Mouse (Mus musculus): ENCODE results near the gene Pcare. TPM values are rescaled to one million over a fixed set of nuclear protein-coding genes. Genes with fewer than 3 reads are reported as not detected.

Pcare gene
- polyA plus RNA-seq (2014; fragmentation: Nextera tagmentation; extraction: Ambion mirVana), result not detected in 2 replicates

DNA sequence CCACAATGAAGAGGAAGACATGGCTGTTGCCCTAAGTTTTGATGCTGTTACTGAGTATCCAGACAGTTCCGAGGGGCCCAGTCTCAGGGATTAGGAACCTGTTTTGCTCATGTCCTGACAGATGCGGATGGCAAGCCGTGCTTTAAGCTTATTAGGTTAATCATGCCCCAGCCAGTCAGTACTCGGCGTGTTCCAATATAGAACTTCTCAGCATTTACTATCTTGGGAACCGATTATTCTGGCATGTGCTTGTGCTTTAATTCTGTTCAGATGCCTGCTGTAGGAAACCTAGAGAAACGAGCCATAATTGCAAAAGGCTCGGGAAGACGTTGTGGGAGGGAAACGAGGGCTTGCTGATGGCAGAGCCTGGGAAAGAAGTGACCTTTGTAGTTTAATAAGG, at the start of gene Pcare:
Pcare (minus strand) TSS at position 64 of the 400 bp plus-strand sequence.
- Histone ChIP-seq H3K27me3 (ENCODE audit: control insufficient read depth, insufficient read depth, low read length) (no peaks in the 10 kb centered on the region), H3K4me2 (ENCODE audit: low read depth) (no peak within 1 kb of the TSS), H3K4me1 (ENCODE audit: control insufficient read depth, insufficient read depth, low read length) (no peaks in the 10 kb centered on the region), H3K4me3 (ENCODE audit: low read depth, low read length) (no peak within 1 kb of the TSS), H3K9me3 (ENCODE audit: control insufficient read depth, low read length) (no peaks in the 10 kb centered on the region), H3K9ac (ENCODE audit: low read length) (no peak within 1 kb of the TSS), H3K27ac (ENCODE audit: low read depth, low read length) (no peak within 1 kb of the TSS), H3K36me3 (ENCODE audit: control insufficient read depth, insufficient read depth, low read length) (no peaks in the 10 kb centered on the region)
- ATAC-seq (ENCODE audit: insufficient read depth, low FRiP score, low TSS enrichment), result no peak
- 89% methylated on average over 10 of the region's 10 CpGs for WGBS
- no peak for DNase-seq (ENCODE audit: low spot score)

DNA sequence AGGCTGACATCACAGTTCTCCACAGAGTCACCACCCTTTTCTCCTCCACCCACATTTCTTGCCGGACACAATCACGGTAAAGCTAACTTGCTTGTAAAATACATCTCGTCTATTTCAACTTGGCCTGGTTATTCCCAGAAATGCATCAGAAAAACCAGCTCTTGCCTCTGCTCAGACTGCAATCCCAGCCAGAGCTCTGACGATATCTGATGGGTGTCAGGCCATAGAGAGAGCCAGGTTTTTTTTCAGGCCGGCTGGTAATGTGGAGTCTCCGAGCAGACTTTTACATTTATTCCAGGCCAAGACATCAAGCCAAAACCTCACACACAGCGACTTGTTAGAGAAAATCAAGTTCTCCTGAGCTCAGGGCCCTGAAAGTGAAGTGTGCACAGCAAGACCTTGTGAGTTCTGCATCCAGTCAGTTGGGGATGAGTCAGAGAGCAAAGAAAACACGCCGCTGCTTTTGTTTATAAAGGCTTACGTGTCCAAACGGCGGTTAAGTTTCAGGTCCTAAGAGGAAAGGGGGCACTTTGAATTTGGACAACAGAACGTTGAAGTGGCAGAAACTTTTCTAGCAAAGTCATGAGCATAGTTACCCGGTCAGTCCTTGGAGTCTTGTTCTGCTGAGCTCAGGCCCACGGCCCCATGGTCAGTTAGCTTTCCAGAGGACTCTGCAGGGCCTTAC, 43.0 kb upstream of the Pcare start:
- Histone ChIP-seq H3K9ac (ENCODE audit: low read length) (no peak overlapping the region), H3K9me3 (ENCODE audit: control insufficient read depth, low read length) (no peaks in the 10 kb centered on the region), H3K27me3 (ENCODE audit: control insufficient read depth, insufficient read depth, low read length) (no peaks in the 10 kb centered on the region), H3K27ac (ENCODE audit: low read depth, low read length) (no peak overlapping the region), H3K4me1 (ENCODE audit: control insufficient read depth, insufficient read depth, low read length) (no peaks in the 10 kb centered on the region), H3K4me3 (ENCODE audit: low read depth, low read length) (no peak overlapping the region), H3K4me2 (ENCODE audit: low read depth) (no peak overlapping the region), H3K36me3 (ENCODE audit: control insufficient read depth, insufficient read depth, low read length) (no peaks in the 10 kb centered on the region)
- 87% methylated on average over 15 of the region's 15 CpGs for WGBS
- ATAC-seq (ENCODE audit: insufficient read depth, low FRiP score, low TSS enrichment) (no peak), DNase-seq (ENCODE audit: low spot score) (no peak)

DNA sequence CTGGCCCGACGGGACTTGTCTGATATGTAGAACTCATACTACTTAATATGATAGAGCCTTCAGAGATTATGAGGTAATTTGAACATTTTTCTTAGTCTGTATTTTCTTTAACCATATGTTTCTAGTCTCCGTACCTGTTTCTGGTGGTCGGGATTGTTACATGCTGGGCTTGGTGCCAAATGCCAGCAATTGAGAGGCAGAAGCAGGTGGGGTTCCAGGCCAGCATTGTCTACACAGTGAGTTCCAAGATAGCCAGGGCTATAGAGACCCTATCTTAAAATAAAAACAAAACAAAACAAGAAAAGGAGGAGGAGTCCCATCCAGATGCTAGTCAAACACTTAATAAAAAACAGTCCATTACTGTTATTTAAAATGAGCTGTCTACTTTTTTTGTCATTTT, 38.9 kb upstream of the Pcare start:
- H3K4me2 ChIP-seq (ENCODE audit: low read depth), result no peak overlapping the region
- no peaks in the 10 kb centered on the region for H3K9me3 ChIP-seq (ENCODE audit: control insufficient read depth, low read length)
- no peak overlapping the region for H3K4me3 ChIP-seq (ENCODE audit: low read depth, low read length)
- no peak overlapping the region for H3K9ac ChIP-seq (ENCODE audit: low read length)
- no peaks in the 10 kb centered on the region for H3K4me1 ChIP-seq (ENCODE audit: control insufficient read depth, insufficient read depth, low read length)
- ATAC-seq (ENCODE audit: insufficient read depth, low FRiP score, low TSS enrichment) (no peak), DNase-seq (ENCODE audit: low spot score) (no peak)
- H3K27ac ChIP-seq (ENCODE audit: low read depth, low read length), result no peak overlapping the region
- no peaks in the 10 kb centered on the region for H3K27me3 ChIP-seq (ENCODE audit: control insufficient read depth, insufficient read depth, low read length)
- H3K36me3 ChIP-seq (ENCODE audit: control insufficient read depth, insufficient read depth, low read length), result no peaks in the 10 kb centered on the region
- 90% methylated on average over 4 of the region's 4 CpGs for WGBS

GRCm38 (mm10) chr17:71791109-71791508, 38.4 kb upstream of the Pcare start:
- WGBS, result 90% methylated on average over 4 of the region's 4 CpGs
- no peak for ATAC-seq (ENCODE audit: insufficient read depth, low FRiP score, low TSS enrichment)

DNA sequence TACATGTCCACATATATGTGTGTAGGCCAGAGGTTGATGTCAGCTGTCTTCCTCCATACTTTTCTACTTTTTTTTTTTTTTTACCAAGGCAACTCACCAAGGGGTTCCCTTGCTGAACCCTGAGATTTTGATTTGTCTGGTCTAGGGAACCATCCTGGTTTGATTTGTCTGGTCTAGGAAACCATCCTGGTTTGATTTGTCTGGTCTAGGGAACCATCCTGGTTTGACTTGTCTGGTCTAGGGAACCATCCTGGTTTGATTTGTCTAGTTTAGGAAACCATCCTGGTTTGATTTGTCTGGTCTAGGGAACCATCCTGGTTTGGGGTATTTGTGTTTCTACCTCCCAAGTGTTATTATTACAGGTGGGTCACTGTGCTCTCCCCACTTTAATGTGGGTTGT, 33.8 kb upstream of the Pcare start:
- Histone ChIP-seq H3K27ac (ENCODE audit: low read depth, low read length) (no peak overlapping the region), H3K27me3 (ENCODE audit: control insufficient read depth, insufficient read depth, low read length) (no peaks in the 10 kb centered on the region), H3K4me3 (ENCODE audit: low read depth, low read length) (no peak overlapping the region), H3K4me2 (ENCODE audit: low read depth) (no peak overlapping the region), H3K36me3 (ENCODE audit: control insufficient read depth, insufficient read depth, low read length) (no peaks in the 10 kb centered on the region), H3K9me3 (ENCODE audit: control insufficient read depth, low read length) (no peaks in the 10 kb centered on the region), H3K4me1 (ENCODE audit: control insufficient read depth, insufficient read depth, low read length) (0 out of 2 replicates have a peak, but pooled peaks cover 3% of the 10 kb centered on the region), H3K9ac (ENCODE audit: low read length) (no peak overlapping the region)
- DNase-seq (ENCODE audit: low spot score), result no peak
- ATAC-seq (ENCODE audit: insufficient read depth, low FRiP score, low TSS enrichment), result no peak

More at GRCm38 (mm10) chr17:71791109-71791508, 38.4 kb upstream of the Pcare start:
- H3K4me3 ChIP-seq (ENCODE audit: low read depth, low read length), result no peak overlapping the region
- H3K4me2 ChIP-seq (ENCODE audit: low read depth), result no peak overlapping the region
- no peaks in the 10 kb centered on the region for H3K4me1 ChIP-seq (ENCODE audit: control insufficient read depth, insufficient read depth, low read length)
- H3K9me3 ChIP-seq (ENCODE audit: control insufficient read depth, low read length), result no peaks in the 10 kb centered on the region
- no peak for DNase-seq (ENCODE audit: low spot score)
- H3K27ac ChIP-seq (ENCODE audit: low read depth, low read length), result no peak overlapping the region
- H3K27me3 ChIP-seq (ENCODE audit: control insufficient read depth, insufficient read depth, low read length), result no peaks in the 10 kb centered on the region
- no peaks in the 10 kb centered on the region for H3K36me3 ChIP-seq (ENCODE audit: control insufficient read depth, insufficient read depth, low read length)
- H3K9ac ChIP-seq (ENCODE audit: low read length), result no peak overlapping the region

DNA sequence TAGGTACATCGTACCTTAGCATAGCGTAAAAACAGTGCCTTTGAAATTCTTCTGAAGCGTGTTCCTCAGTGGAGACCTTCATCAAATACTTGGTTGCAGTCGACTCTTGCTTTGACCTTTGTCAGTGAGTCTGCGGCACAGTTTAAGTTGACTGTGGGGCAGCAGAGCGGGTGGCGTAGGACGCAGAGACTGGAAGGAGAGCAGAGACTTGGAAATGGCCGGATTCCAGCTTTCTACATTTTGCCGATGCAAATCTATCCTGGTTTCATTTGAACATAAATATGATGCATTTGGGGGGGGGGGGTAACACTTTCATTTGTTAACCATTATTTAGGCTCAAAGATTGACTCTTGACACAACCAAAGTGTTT, 30.7 kb upstream of the Pcare start:
- 10% methylated on average over 10 of the region's 10 CpGs for WGBS
- Histone ChIP-seq H3K27me3 (ENCODE audit: control insufficient read depth, insufficient read depth, low read length) (no peaks in the 10 kb centered on the region), H3K4me3 (ENCODE audit: low read depth, low read length) (peak overlapping the region; percentile 85), H3K27ac (ENCODE audit: low read depth, low read length) (no peak overlapping the region), H3K9me3 (ENCODE audit: control insufficient read depth, low read length) (no peaks in the 10 kb centered on the region), H3K4me1 (ENCODE audit: control insufficient read depth, insufficient read depth, low read length) (0 out of 2 replicates have a peak, but pooled peaks cover 3% of the 10 kb centered on the region), H3K36me3 (ENCODE audit: control insufficient read depth, insufficient read depth, low read length) (no peaks in the 10 kb centered on the region), H3K9ac (ENCODE audit: low read length) (peak overlapping the region; percentile 84), H3K4me2 (ENCODE audit: low read depth) (peak overlapping the region; percentile 83)
- ATAC-seq (ENCODE audit: insufficient read depth, low FRiP score, low TSS enrichment) (no peak), DNase-seq (ENCODE audit: low spot score) (no peak)

- 1% methylated on average over 45 of the region's 59 CpGs for WGBS
- H3K27me3 ChIP-seq (ENCODE audit: control insufficient read depth, insufficient read depth, low read length), result no peaks in the 10 kb centered on the region
- 0 out of 2 replicates have a peak, but pooled peaks cover 3% of the 10 kb centered on the region for H3K4me1 ChIP-seq (ENCODE audit: control insufficient read depth, insufficient read depth, low read length)
- H3K4me3 ChIP-seq (ENCODE audit: low read depth, low read length), result peak overlapping the region; percentile 85
- DNase-seq (ENCODE audit: low spot score), result peak; percentile 54
- no peaks in the 10 kb centered on the region for H3K9me3 ChIP-seq (ENCODE audit: control insufficient read depth, low read length)
- peak overlapping the region; percentile 83 for H3K4me2 ChIP-seq (ENCODE audit: low read depth)
- H3K9ac ChIP-seq (ENCODE audit: low read length), result peak overlapping the region; percentile 84
- no peak overlapping the region for H3K27ac ChIP-seq (ENCODE audit: low read depth, low read length)
- H3K36me3 ChIP-seq (ENCODE audit: control insufficient read depth, insufficient read depth, low read length), result no peaks in the 10 kb centered on the region
- ATAC-seq (ENCODE audit: insufficient read depth, low FRiP score, low TSS enrichment), result peak; percentile 72
Measured at GRCm38 (mm10) chr17:71782699-71783365, 30.1 kb upstream of the Pcare start.

- no peaks in the 10 kb centered on the region for H3K27me3 ChIP-seq (ENCODE audit: control insufficient read depth, insufficient read depth, low read length)
- no peak overlapping the region for H3K27ac ChIP-seq (ENCODE audit: low read depth, low read length)
- peak overlapping the region; percentile 84 for H3K9ac ChIP-seq (ENCODE audit: low read length)
- peak; percentile 66 for DNase-seq (ENCODE audit: low spot score)
- ATAC-seq (ENCODE audit: insufficient read depth, low FRiP score, low TSS enrichment), result peak; percentile 86
- peak overlapping the region; percentile 85 for H3K4me3 ChIP-seq (ENCODE audit: low read depth, low read length)
- 0 out of 2 replicates have a peak, but pooled peaks cover 3% of the 10 kb centered on the region for H3K4me1 ChIP-seq (ENCODE audit: control insufficient read depth, insufficient read depth, low read length)
- H3K9me3 ChIP-seq (ENCODE audit: control insufficient read depth, low read length), result no peaks in the 10 kb centered on the region
- no peaks in the 10 kb centered on the region for H3K36me3 ChIP-seq (ENCODE audit: control insufficient read depth, insufficient read depth, low read length)
- peak overlapping the region; percentile 83 for H3K4me2 ChIP-seq (ENCODE audit: low read depth)
- WGBS, result under 1% methylated on average over 26 of the region's 29 CpGs
Measured at GRCm38 (mm10) chr17:71782242-71782698, 29.6 kb upstream of the Pcare start.

DNA sequence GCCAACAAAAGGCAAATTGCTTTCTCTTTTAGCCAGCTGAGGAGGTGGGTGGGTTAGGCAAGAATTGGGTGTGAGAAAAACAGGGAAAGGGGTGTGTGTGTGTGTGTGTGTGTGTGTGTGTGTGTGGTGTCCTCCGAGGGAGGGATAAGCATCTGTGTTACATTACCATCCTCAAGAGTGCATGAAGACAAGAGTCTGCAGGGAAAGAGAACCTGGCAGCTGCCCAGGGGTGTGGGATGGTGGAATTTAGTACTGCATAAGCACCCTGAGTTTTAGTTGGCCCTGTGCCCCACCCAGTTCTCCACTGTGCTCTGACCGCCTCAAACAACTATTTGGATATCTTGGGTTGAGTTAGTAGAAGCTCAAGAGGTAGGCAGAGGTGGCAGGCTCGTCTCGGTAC, 28.3 kb upstream of the Pcare start:
- Histone ChIP-seq H3K4me2 (ENCODE audit: low read depth) (no peak overlapping the region), H3K9me3 (ENCODE audit: control insufficient read depth, low read length) (no peaks in the 10 kb centered on the region), H3K4me1 (ENCODE audit: control insufficient read depth, insufficient read depth, low read length) (0 out of 2 replicates have a peak, but pooled peaks cover 3% of the 10 kb centered on the region), H3K36me3 (ENCODE audit: control insufficient read depth, insufficient read depth, low read length) (no peaks in the 10 kb centered on the region), H3K27me3 (ENCODE audit: control insufficient read depth, insufficient read depth, low read length) (no peaks in the 10 kb centered on the region), H3K4me3 (ENCODE audit: low read depth, low read length) (no peak overlapping the region), H3K9ac (ENCODE audit: low read length) (no peak overlapping the region), H3K27ac (ENCODE audit: low read depth, low read length) (no peak overlapping the region)
- no peak for DNase-seq (ENCODE audit: low spot score)
- WGBS, result 77% methylated on average over 4 of the region's 4 CpGs
- ATAC-seq (ENCODE audit: insufficient read depth, low FRiP score, low TSS enrichment), result no peak

Measured in neural tube, embryonic 11.5 days (tissue).